Mouse (Mus musculus) olfactory bulb, adult 2 months (tissue): ENCODE data around the gene Tm9sf1. TPM values are rescaled to one million over a fixed set of nuclear protein-coding genes. Genes with fewer than 3 reads are reported as not detected.

Experiments
- H3K27ac ChIP-seq: fragments of 200-500 bp; 2 replicates; pipeline ENCODE4 v1.5.1; 2012; ENCODE audit warnings: low read depth, low read length; ENCODE audit not compliant: insufficient read depth
- H3K4me1 ChIP-seq: fragments of 200-500 bp; 2 replicates; pipeline ENCODE4 v1.6.1; 2012; ENCODE audit warnings: low read length; ENCODE audit not compliant: control insufficient read depth, insufficient read depth
- H3K4me3 ChIP-seq: fragments of 200-500 bp; 2 replicates; pipeline ENCODE4 v1.5.1; 2012; ENCODE audit warnings: mild to moderate bottlenecking, low read depth, low read length, moderate library complexity; ENCODE audit not compliant: insufficient read depth
- CTCF ChIP-seq: fragments of 200-500 bp; IDR thresholded peaks from 2 replicates; pipeline ENCODE4 v1.5.1; 2012; ENCODE audit warnings: low read depth, mild to moderate bottlenecking, low read length, moderate library complexity; ENCODE audit not compliant: insufficient read depth
- POLR2A ChIP-seq: fragments of 200-500 bp; IDR thresholded peaks from 2 replicates; pipeline ENCODE4 v1.6.1; 2012; ENCODE audit warnings: mild to moderate bottlenecking, low read depth, low read length, moderate library complexity; ENCODE audit not compliant: insufficient read depth
- WGBS: fragments of 180-500 bp; shearing (Covaris S2); methylation state at CpG from one replicate; pipeline ENCODE4 v1.1.7; 2018; 5-methylcytosine and 5-hydroxymethylcytosine counted together
- polyA plus RNA-seq: library from polyadenylated mRNA; stranded (reverse); fragments of >200 nt; gene quantifications from 2 replicates; pipeline ENCODE4 v1.2.4, GENCODE M21; 2012; ENCODE audit warnings: low replicate concordance; ENCODE audit not compliant: missing spikeins, insufficient read depth, insufficient read length

The Tm9sf1 gene
- polyA plus RNA-seq, 1 experiment: not detected

GRCm38 (mm10) chr14:55603271-55603632, 40.4 kb downstream of the Tm9sf1 start, which contains the start of gene Irf9:
TSS of gene Irf9 (plus strand) at chr14:55603571.
- H3K4me3 ChIP-seq: peak within 1 kb of the TSS; percentile 44
- WGBS: 84% methylated on average over 7 of the region's 7 CpGs
- TF ChIP-seq CTCF (no peak), POLR2A (no peak)
- H3K27ac ChIP-seq: peak within 1 kb of the TSS; percentile 56
- H3K4me1 ChIP-seq: peaks cover 8% of the 10 kb centered on the region

- WGBS: 95% methylated on average over 21 of the region's 21 CpGs
- TF ChIP-seq CTCF (no peak), POLR2A (no peak)
- no peak overlapping the region for H3K27ac ChIP-seq
- H3K4me3 ChIP-seq: no peak overlapping the region
- H3K4me1 ChIP-seq: peaks cover 6% of the 10 kb centered on the region
Measured at GRCm38 (mm10) chr14:55598521-55599390, 44.9 kb downstream of the Tm9sf1 start.

- Histone ChIP-seq H3K4me3 (no peak overlapping the region), H3K27ac (no peak overlapping the region), H3K4me1 (peaks cover 9% of the 10 kb centered on the region; the same call in 1 of the 2 replicates)
- TF ChIP-seq POLR2A (no peak), CTCF (no peak)
- 71% methylated on average over 13 of the region's 13 CpGs for WGBS
Measured at GRCm38 (mm10) chr14:55596036-55596690, 47.4 kb downstream of the Tm9sf1 start.

DNA sequence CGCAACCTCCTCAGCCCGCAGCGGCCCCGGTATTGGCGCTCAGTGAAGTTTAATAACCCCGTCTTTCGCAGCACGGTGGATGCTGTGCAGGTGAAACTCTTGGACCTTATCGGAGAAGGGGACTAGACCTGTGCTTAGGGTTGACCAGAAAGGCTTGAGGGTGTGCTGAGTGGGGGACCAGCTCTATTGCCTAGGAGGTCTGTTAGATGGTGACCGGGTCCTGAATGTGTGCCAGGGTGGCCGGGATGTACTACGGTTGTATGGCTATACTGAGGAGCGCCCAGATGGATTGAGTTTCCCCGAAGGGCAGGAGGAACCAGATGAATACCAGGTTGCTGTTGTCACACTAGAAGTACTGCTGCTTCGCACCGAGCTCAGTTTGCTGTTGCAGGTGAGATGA, 51.4 kb downstream of the Tm9sf1 start:
- peaks cover 9% of the 10 kb centered on the region; the same call in 1 of the 2 replicates for H3K4me1 ChIP-seq
- no peak overlapping the region for H3K27ac ChIP-seq
- peak overlapping the region; percentile 69 for H3K4me3 ChIP-seq
- 2% methylated on average over 16 of the region's 16 CpGs for WGBS
- no peak for TF ChIP-seq POLR2A
- TF ChIP-seq CTCF: no peak

DNA sequence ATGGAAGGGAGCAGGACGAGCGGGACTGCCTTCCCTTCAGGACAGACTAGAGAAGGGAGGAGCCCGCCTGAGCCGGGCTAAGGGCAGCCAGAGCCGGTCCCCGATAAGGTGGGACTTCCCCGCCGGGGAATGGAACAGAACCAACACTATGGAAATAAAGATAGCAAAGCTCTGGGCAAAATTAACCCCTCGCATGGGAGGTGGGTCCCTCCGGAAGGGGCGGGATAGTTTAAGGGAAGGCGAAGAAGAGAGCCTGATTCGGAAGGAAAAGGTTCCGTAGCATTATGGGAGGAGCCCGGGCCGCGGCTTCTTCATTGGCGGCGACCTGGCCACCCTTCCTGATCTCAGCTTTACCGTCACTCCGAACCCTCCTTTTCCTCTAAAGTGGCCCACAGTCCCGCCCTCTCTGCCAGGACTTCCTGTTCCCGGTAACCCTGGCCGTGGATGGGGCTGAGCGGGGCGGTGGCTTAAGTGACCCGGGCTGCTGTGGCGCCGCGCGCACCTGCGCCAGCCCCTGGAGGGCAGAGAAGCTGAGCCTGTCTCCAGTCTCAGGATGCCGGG, 52.2 kb downstream of the Tm9sf1 start, which contains the start of gene Rnf31:
Rnf31 (plus strand) TSS at position 378 of the 561 bp plus-strand sequence.
- peak; percentile 24; the same call in 1 of the 2 replicates for TF ChIP-seq POLR2A
- 0 out of 2 replicates have a peak, but pooled peaks have one; percentile 12 for TF ChIP-seq CTCF
- H3K27ac ChIP-seq: peak within 1 kb of the TSS; percentile 72
- under 1% methylated on average over 33 of the region's 33 CpGs for WGBS
- H3K4me1 ChIP-seq: peaks cover 9% of the 10 kb centered on the region; the same call in 1 of the 2 replicates
- peak within 1 kb of the TSS; percentile 69 for H3K4me3 ChIP-seq

GRCm38 (mm10) chr14:55590748-55591330, 52.8 kb downstream of the Tm9sf1 start, which contains the start of gene Psme2:
TSS of gene Psme2 (minus strand) at chr14:55591113.
- TF ChIP-seq POLR2A: no peak; the same call in 1 of the 2 replicates
- TF ChIP-seq CTCF: no peak
- Histone ChIP-seq H3K4me1 (peaks cover 9% of the 10 kb centered on the region; the same call in 1 of the 2 replicates), H3K4me3 (peak within 1 kb of the TSS; percentile 69), H3K27ac (peak within 1 kb of the TSS; percentile 72)
- under 1% methylated on average over 22 of the region's 22 CpGs for WGBS

DNA sequence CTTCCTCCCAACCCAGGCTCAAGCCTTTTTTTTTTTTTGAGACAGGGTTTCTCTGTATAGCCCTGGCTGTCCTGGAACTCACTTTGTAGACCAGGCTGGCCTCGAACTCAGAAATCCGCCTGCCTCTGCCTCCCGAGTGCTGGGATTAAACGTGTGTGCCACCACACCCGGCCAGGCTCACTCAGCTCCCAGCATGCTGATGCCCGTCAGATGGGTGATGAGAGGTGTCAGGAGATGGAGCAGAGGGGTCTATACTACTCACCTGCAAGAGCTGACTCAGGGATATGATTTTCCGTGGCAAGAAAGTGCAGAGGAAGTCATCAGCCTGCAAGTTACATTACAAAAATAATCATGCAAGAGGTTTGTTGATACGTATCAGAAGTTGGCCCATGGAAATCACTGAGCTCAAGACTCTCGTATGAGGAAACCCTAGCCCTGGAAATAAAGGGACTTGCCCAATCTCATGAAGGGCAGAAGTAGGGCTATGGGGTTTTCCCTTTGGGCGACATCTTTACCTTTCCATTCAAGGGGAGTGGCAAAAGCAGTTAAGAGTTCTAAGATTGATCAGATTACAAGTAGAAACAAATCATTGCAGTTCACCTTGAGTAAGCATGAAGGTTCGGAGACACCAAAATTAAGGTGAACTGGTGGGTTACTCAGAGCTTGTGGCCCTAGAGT, 53.7 kb downstream of the Tm9sf1 start:
- Histone ChIP-seq H3K4me3 (no peak overlapping the region; the same call in 1 of the 2 replicates), H3K4me1 (peaks cover 13% of the 10 kb centered on the region), H3K27ac (no peak overlapping the region)
- 86% methylated on average over 11 of the region's 11 CpGs for WGBS
- TF ChIP-seq POLR2A (no peak), CTCF (no peak)

DNA sequence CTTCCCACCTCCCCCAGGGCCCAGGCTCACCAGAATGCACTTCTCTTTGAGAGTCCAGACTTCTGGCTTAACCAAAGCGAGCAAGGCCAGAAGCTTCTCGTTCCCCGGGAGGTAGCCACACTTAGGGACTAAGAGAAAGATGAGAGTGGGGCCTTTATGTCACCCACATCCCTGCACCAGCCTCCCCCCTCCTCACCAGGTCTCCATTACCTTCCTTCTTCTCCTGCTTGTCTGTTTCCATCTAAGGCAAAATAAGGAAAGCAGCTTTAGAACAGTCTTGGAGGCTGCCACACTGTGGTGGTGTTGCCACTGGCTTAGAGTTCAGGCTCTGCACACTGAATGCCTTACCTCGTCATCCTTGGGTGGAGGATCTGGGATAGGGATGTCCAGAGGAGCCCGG, 54.3 kb downstream of the Tm9sf1 start:
- TF ChIP-seq POLR2A (no peak), CTCF (no peak)
- Histone ChIP-seq H3K4me3 (no peak overlapping the region), H3K4me1 (peaks cover 12% of the 10 kb centered on the region), H3K27ac (no peak overlapping the region)
- WGBS: 86% methylated on average over 5 of the region's 5 CpGs
